ENCODE assay signal across 29 mouse cellular contexts in the genomic region with DNA sequence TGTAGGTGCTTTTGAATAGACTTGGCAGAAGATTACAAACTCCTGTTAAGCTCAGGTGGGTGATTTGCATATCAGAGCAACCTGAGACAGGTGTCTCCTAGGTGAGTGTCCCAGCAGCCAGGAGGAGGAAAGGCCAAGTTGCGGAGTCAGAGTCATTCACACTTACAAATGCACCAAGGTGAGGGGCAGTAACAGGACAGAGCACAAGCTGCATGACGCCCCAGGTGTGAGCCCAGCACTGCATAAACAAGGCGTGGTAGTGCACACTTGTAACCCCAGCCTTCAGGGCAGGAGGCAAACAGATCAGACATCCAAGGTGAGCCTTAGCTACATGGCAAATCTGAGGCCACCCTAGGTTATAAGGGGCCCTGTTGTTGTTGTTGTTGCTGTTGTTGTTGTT. TPM values are rescaled to one million over a fixed set of nuclear protein-coding genes. Genes with fewer than 3 reads are reported as not detected.
DNase-seq lines count a peak whose midpoint lies in the region; ATAC-seq lines count a peak whose summit lies in the region.
"Had no signal": no experiment of that assay in that cellular context is flagged by ENCODE, and none has a peak within 500 bp of the region (broad histone marks: within the 10 kb centered on the region; RNA-seq: fewer than 3 reads in every experiment).

No protein-coding gene starts in this region.

- H3K9me3 ChIP-seq in forebrain, embryonic 11.5 days (ENCODE audit: control insufficient read depth, low read length) = no peaks in the 10 kb centered on the region
- H3K9me3 ChIP-seq in forebrain, embryonic 14.5 days (replicated peaks; ENCODE audit: control insufficient read depth, low read length) = no peaks in the 10 kb centered on the region
- H3K9me3 ChIP-seq: embryonic facial prominence, embryonic 10.5 days; embryonic facial prominence, embryonic 12.5 days; forebrain, embryonic 10.5 days; forebrain, embryonic 13.5 days; G1E had no signal

- H3K4me3 ChIP-seq in forebrain, embryonic 11.5 days (ENCODE audit: low read depth, low read length) = no peak overlapping the region
- H3K4me3 ChIP-seq in forebrain, embryonic 14.5 days (ENCODE audit: low read depth, low read length) = no peak overlapping the region
- H3K4me3 ChIP-seq: embryonic facial prominence, embryonic 10.5 days; embryonic facial prominence, embryonic 12.5 days; erythroblast, embryonic 14.5 days; forebrain, embryonic 10.5 days; forebrain, embryonic 13.5 days had no signal

- H3K27ac ChIP-seq in forebrain, embryonic 11.5 days (ENCODE audit: low read depth, low read length) = no peak overlapping the region
- no peak overlapping the region for H3K27ac ChIP-seq in forebrain, embryonic 14.5 days (ENCODE audit: low read depth, low read length)
- H3K27ac ChIP-seq: embryonic facial prominence, embryonic 10.5 days; embryonic facial prominence, embryonic 12.5 days; forebrain, embryonic 10.5 days; forebrain, embryonic 13.5 days had no signal

- no peak overlapping the region for H3K9ac ChIP-seq in forebrain, embryonic 11.5 days (ENCODE audit: low read length)
- H3K9ac ChIP-seq in forebrain, embryonic 14.5 days (ENCODE audit: low read length) = no peak overlapping the region
- H3K9ac ChIP-seq: embryonic facial prominence, embryonic 12.5 days; forebrain, embryonic 13.5 days had no signal

- no peak for ATAC-seq in forebrain, embryonic 11.5 days (replicated peaks; ENCODE audit: low FRiP score)
- ATAC-seq in forebrain, embryonic 14.5 days = no peak
- 0 out of 2 replicates have a peak, but pooled peaks have one; percentile 43 for ATAC-seq in erythroblast, adult 5-6 weeks (replicated peaks; ENCODE audit: low FRiP score, poor library complexity, severe bottlenecking)
- ATAC-seq: activated CD4-positive, CD25-positive, alpha-beta regulatory T cell, adult 4 months; CD4-positive, CD25-positive, alpha-beta regulatory T cell, adult 4 months; forebrain, embryonic 13.5 days; forebrain, embryonic 16.5 days; Patski had no signal

- no peak overlapping the region for H3K4me2 ChIP-seq in forebrain, embryonic 11.5 days (ENCODE audit: low read depth, low read length, severe bottlenecking)
- H3K4me2 ChIP-seq in forebrain, embryonic 14.5 days (ENCODE audit: low read length) = no peak overlapping the region
- H3K4me2 ChIP-seq: embryonic facial prominence, embryonic 12.5 days; forebrain, embryonic 13.5 days had no signal

- H3K36me3 ChIP-seq in forebrain, embryonic 11.5 days (ENCODE audit: control insufficient read depth, insufficient read depth, low read length) = no peaks in the 10 kb centered on the region
- no peaks in the 10 kb centered on the region for H3K36me3 ChIP-seq in forebrain, embryonic 14.5 days (ENCODE audit: control insufficient read depth, insufficient read depth, low read length)
- H3K36me3 ChIP-seq: embryonic facial prominence, embryonic 10.5 days; embryonic facial prominence, embryonic 12.5 days; forebrain, embryonic 10.5 days; G1E had no signal

- H3K4me1 ChIP-seq in forebrain, embryonic 11.5 days (replicated peaks; ENCODE audit: control insufficient read depth, insufficient read depth, low read length) = peaks cover 2% of the 10 kb centered on the region; the same call in 1 of the 2 replicates
- no peaks in the 10 kb centered on the region for H3K4me1 ChIP-seq in forebrain, embryonic 14.5 days (ENCODE audit: control insufficient read depth, insufficient read depth, low read length)

- 58% methylated on average over 3 of the region's 3 CpGs for WGBS in forebrain, embryonic 11.5 days
- WGBS in forebrain, embryonic 14.5 days = 57% methylated on average over 3 of the region's 3 CpGs

- H3K27me3 ChIP-seq in forebrain, embryonic 11.5 days (ENCODE audit: control insufficient read depth, insufficient read depth, low read length) = peaks cover 2% of the 10 kb centered on the region; the same call in 1 of the 2 replicates
- H3K27me3 ChIP-seq in forebrain, embryonic 14.5 days (replicated peaks; ENCODE audit: control insufficient read depth, insufficient read depth, low read length) = peaks cover 4% of the 10 kb centered on the region; the same call in 1 of the 2 replicates
- H3K27me3 ChIP-seq: CH12.LX; embryonic facial prominence, embryonic 12.5 days; Patski had no signal

- peak; percentile 42 for DNase-seq in forebrain, embryonic 11.5 days (ENCODE audit: low spot score)
- no peak for DNase-seq in forebrain, embryonic 14.5 days (ENCODE audit: low spot score)
- peak; percentile 13 for DNase-seq in thymus, postnatal 0 days (ENCODE audit: low spot score)
- no peak for DNase-seq in thymus, postnatal 10 days (ENCODE audit: low spot score in 2 of 2)
- DNase-seq in heart, postnatal 10 days = no peak
- DNase-seq in spleen, postnatal 4 days (ENCODE audit: low spot score in 2 of 2) = no peak
- DNase-seq: adrenal gland, adult 8-10 months; adrenal gland, postnatal 14 days; adrenal gland, postnatal 36 days; B cell, adult 2 months; cerebellum, adult 11-12 months; cerebellum, adult 2 months; cerebellum, adult 9-10 months; cerebellum, postnatal 10 days; cerebellum, postnatal 25 days had no signal

- intact Hi-C loops in heart, postnatal 10 days (cut with DNase I) = no loop called here

RNA-seq across cellular contexts. Expression of a gene that starts 5.1 kb away (rescaled TPM):
- polyA plus RNA-seq in forebrain, embryonic 11.5 days (2014; fragmentation: Nextera tagmentation; extraction: Ambion mirVana) = 420 and 433 TPM in 2 replicates
- 544 and 576 TPM in 2 replicates for polyA plus RNA-seq in forebrain, embryonic 14.5 days (2014; fragmentation: Nextera tagmentation; extraction: Ambion mirVana)
- polyA plus RNA-seq in thymus, postnatal 0 days (2015; fragmentation: Nextera tagmentation; extraction: Ambion mirVana) = 527 and 536 TPM in 2 replicates
- 6.3 and 12.3 TPM in 2 replicates for total RNA-seq in erythroblast, adult 5-6 weeks (2015; ENCODE audit: low replicate concordance)
- 6.0 and 11.8 TPM in 2 replicates for total RNA-seq in erythroblast, adult 5-6 weeks (2017; ENCODE audit: low replicate concordance)
- total RNA-seq in heart, postnatal 10 days (2021) = 1,000 to 10,000 TPM; 1,648 to 1,721 TPM
- total RNA-seq: G1E had no signal
- polyA plus RNA-seq: erythroblast, embryonic 14.5 days; G1E had no signal

RNA-seq across cellular contexts. Expression of a gene that starts 40.0 kb away (rescaled TPM):
- polyA plus RNA-seq in forebrain, embryonic 11.5 days (2014; fragmentation: Nextera tagmentation; extraction: Ambion mirVana) = not detected in 2 replicates
- polyA plus RNA-seq in forebrain, embryonic 14.5 days (2014; fragmentation: Nextera tagmentation; extraction: Ambion mirVana) = not detected in 2 replicates
- 0.67 and 0.88 TPM in 2 replicates for polyA plus RNA-seq in thymus, postnatal 0 days (2015; fragmentation: Nextera tagmentation; extraction: Ambion mirVana)
- total RNA-seq in erythroblast, adult 5-6 weeks (2015; ENCODE audit: low replicate concordance) = not detected in 2 replicates
- not detected in 2 replicates for total RNA-seq in erythroblast, adult 5-6 weeks (2017; ENCODE audit: low replicate concordance)
- under 1 TPM in 1 of 2 experiments, not detected in 1; 0.19 TPM for total RNA-seq in heart, postnatal 10 days (2021)
- total RNA-seq: CH12.LX, G1E had no signal
- polyA plus RNA-seq: activated CD4-positive, CD25-positive, alpha-beta regulatory T cell, adult 4 months; CD4-positive, CD25-positive, alpha-beta regulatory T cell, adult 4 months; cortical plate, adult 2 months; embryonic facial prominence, embryonic 10.5 days; embryonic facial prominence, embryonic 12.5 days; embryonic facial prominence, embryonic 14.5 days; erythroblast, embryonic 14.5 days; forebrain, embryonic 10.5 days; forebrain, embryonic 13.5 days; forebrain, embryonic 16.5 days; G1E; Patski had no signal

RNA-seq across cellular contexts. Expression of a gene that starts 58.5 kb away (rescaled TPM):
- 4.0 and 5.5 TPM in 2 replicates for polyA plus RNA-seq in forebrain, embryonic 11.5 days (2014; fragmentation: Nextera tagmentation; extraction: Ambion mirVana)
- polyA plus RNA-seq in forebrain, embryonic 14.5 days (2014; fragmentation: Nextera tagmentation; extraction: Ambion mirVana) = 15.0 TPM in 2 replicates
- 11.2 and 12.1 TPM in 2 replicates for polyA plus RNA-seq in thymus, postnatal 0 days (2015; fragmentation: Nextera tagmentation; extraction: Ambion mirVana)
- not detected in 2 replicates for total RNA-seq in erythroblast, adult 5-6 weeks (2015; ENCODE audit: low replicate concordance)
- total RNA-seq in erythroblast, adult 5-6 weeks (2017; ENCODE audit: low replicate concordance) = not detected in 2 replicates
- total RNA-seq in heart, postnatal 10 days (2021) = 10 to 100 TPM; 40.4 to 46.7 TPM
- total RNA-seq: CH12.LX had no signal
- polyA plus RNA-seq: CD4-positive, CD25-positive, alpha-beta regulatory T cell, adult 4 months; erythroblast, embryonic 14.5 days; G1E; Patski had no signal

Comparison
In these comparisons a context has a peak if more than half of its experiments do, and no peak if none do; other contexts are left out.
1. DNase-seq: peak in forebrain, embryonic 11.5 days (single experiment) and thymus, postnatal 0 days (single experiment); none in forebrain, embryonic 14.5 days (single experiment), thymus, postnatal 10 days (0 of 2), heart, postnatal 10 days (0 of 2) and spleen, postnatal 4 days (0 of 2).